Mouse (Mus musculus): Measurements from ENCODE around the gene Hist2h2ab.

- TF ChIP-seq USF1 (IDR thresholded peaks at IDR 0.05; ENCODE audit: low read depth, low read length) (no peak), CTCF (conservative IDR thresholded peaks at IDR 0.05 in 1 of 2, IDR thresholded peaks at IDR 0.05 in 1 of 2; ENCODE audit: low read depth in 2 of 2, low read length in 2 of 2) (no peak), NRF1 (IDR thresholded peaks at IDR 0.05; ENCODE audit: low read depth, low read length) (no peak)
Measured at GRCm38 (mm10) chr3:96262216-96262875, 42.7 kb downstream of the Hist2h2ab start.

All from CH12.LX (cell line).